Mouse (Mus musculus) hindbrain, embryonic 16.5 days (tissue): Measurements from ENCODE around the gene Ppp6r3. TPM values are rescaled to one million over a fixed set of nuclear protein-coding genes. Genes with fewer than 3 reads are reported as not detected.

Experiments
- ATAC-seq: fragments of 200-750 bp; cut with Nextera tagmentation; 2 replicates; pipeline ENCODE4 v1.8.0; 2017; ENCODE audit warnings: moderate TSS enrichment, moderate library complexity
- H3K27ac ChIP-seq: fragments of 300-500 bp; sonication (generic); 2 replicates; pipeline ENCODE4 v1.5.1; 2014; ENCODE audit warnings: low read depth, mild to moderate bottlenecking, control low read depth, low read length, moderate library complexity
- H3K27me3 ChIP-seq: fragments of 300-500 bp; sonication (generic); replicated peaks from 2 replicates; pipeline ENCODE4 v1.6.1; 2014; ENCODE audit warnings: low read length; ENCODE audit not compliant: control insufficient read depth, insufficient read depth
- H3K36me3 ChIP-seq: fragments of 300-500 bp; sonication (generic); 2 replicates; pipeline ENCODE4 v1.6.1; 2014; ENCODE audit warnings: mild to moderate bottlenecking, low read length, moderate library complexity, mixed read lengths; ENCODE audit not compliant: control insufficient read depth, insufficient read depth
- H3K4me1 ChIP-seq: fragments of 300-500 bp; sonication (generic); 2 replicates; pipeline ENCODE4 v1.6.1; 2014; ENCODE audit warnings: low read depth, low read length; ENCODE audit not compliant: control insufficient read depth, insufficient read depth
- H3K4me2 ChIP-seq: fragments of 300-500 bp; sonication (generic); 2 replicates; pipeline ENCODE4 v1.6.1; 2014; ENCODE audit warnings: mild to moderate bottlenecking, low read length, control low read depth, moderate library complexity
- H3K4me3 ChIP-seq: fragments of 300-500 bp; sonication (generic); 2 replicates; pipeline ENCODE4 v1.5.1; 2014; ENCODE audit warnings: mild to moderate bottlenecking, low read length, control low read depth, moderate library complexity
- H3K9ac ChIP-seq: fragments of 300-500 bp; sonication (generic); 2 replicates; pipeline ENCODE4 v1.6.1; 2014; ENCODE audit warnings: low read depth, mild to moderate bottlenecking, control low read depth, low read length, moderate library complexity
- H3K9me3 ChIP-seq: fragments of 300-500 bp; sonication (generic); 2 replicates; pipeline ENCODE4 v1.6.1; 2014; ENCODE audit warnings: mild to moderate bottlenecking, low read length, moderate library complexity; ENCODE audit not compliant: control insufficient read depth
- WGBS: fragments of 180-500 bp; shearing (Covaris S2); extraction: QIAGEN DNeasy Blood & Tissue Kit; methylation state at CpG from one replicate; pipeline ENCODE4 v1.1.7; 2014; 5-methylcytosine and 5-hydroxymethylcytosine counted together
- polyA plus RNA-seq: library from polyadenylated mRNA; unstranded; fragments of >200 nt; fragmentation: Nextera tagmentation; extraction: Ambion mirVana; gene quantifications from 2 replicates; pipeline ENCODE4 v1.2.1, GENCODE M21; 2015

The Ppp6r3 gene
- polyA plus RNA-seq, 1 experiment from 2014 or later, result 49.7 TPM

- Histone ChIP-seq H3K27me3 (no peaks in the 10 kb centered on the region), H3K9ac (no peak overlapping the region), H3K27ac (no peak overlapping the region), H3K4me2 (no peak overlapping the region), H3K36me3 (no peaks in the 10 kb centered on the region), H3K9me3 (no peaks in the 10 kb centered on the region), H3K4me1 (peaks cover 4% of the 10 kb centered on the region), H3K4me3 (no peak overlapping the region)
- WGBS, result 90% methylated on average over 8 of the region's 8 CpGs
- ATAC-seq, result no peak
Measured at GRCm38 (mm10) chr19:3554785-3555184, 20.8 kb downstream of the Ppp6r3 start.

DNA sequence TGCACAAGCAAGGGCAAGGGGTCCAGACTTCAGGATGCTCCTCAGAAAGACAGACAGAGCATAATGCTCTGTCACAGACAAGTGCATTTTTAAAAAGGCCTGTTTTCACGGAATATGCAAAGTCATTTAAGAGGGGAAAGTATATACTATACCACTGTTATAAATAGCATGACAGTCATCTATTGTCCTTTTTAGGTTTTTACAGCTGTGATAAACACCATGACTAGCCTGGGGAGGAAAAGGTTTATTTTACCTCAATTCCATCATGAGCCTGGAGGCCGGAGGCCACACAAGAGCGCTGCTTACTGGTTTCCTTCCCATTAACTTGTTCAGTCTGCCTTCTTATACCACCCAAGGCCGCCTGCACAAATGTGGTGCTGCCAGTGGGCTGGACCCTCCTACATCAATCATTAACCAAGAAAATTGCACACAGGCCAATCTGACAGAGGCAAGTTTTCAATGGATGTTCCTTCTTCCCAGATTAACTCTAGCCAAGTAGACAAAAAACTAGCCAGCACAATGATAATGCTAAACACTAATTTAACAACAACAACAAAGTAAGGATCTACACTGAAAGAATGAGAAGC lies 23.9 kb downstream of the Ppp6r3 start:
- Histone ChIP-seq H3K4me2 (no peak overlapping the region), H3K9ac (no peak overlapping the region), H3K27me3 (no peaks in the 10 kb centered on the region), H3K9me3 (no peaks in the 10 kb centered on the region), H3K4me1 (peaks cover 4% of the 10 kb centered on the region), H3K4me3 (no peak overlapping the region), H3K36me3 (no peaks in the 10 kb centered on the region), H3K27ac (no peak overlapping the region)
- WGBS, result 59% methylated on average over 4 of the region's 4 CpGs
- ATAC-seq, result no peak

- Histone ChIP-seq H3K4me1 (peaks cover 4% of the 10 kb centered on the region), H3K9ac (no peak overlapping the region), H3K9me3 (no peaks in the 10 kb centered on the region), H3K27ac (no peak overlapping the region), H3K27me3 (no peaks in the 10 kb centered on the region), H3K4me3 (no peak overlapping the region), H3K36me3 (no peaks in the 10 kb centered on the region), H3K4me2 (no peak overlapping the region)
- ATAC-seq, result no peak
- WGBS, result 94% methylated on average over 1 of the region's 1 CpGs
Measured at GRCm38 (mm10) chr19:3550101-3550500, 25.4 kb downstream of the Ppp6r3 start.

DNA sequence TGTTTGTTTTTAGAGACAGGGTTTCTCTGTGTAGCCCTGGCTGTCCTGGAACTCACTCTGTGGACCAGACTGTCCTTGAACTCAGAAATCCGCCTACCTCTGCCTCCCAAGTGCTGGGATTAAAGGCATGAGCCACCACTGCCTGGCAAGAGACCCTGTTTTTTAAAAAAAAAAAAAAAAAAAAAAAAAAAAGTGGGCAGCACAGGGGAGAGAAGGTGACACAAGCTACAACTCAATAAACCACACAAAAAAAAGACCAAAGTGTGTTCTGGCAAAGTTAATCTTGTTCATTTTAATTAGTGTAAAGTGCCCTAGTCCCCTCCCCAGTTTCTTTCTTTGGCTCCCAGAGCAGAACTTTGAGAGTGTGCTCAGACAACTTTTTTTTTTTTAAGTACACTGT lies 26.3 kb downstream of the Ppp6r3 start:
- no peak for ATAC-seq
- H3K4me2 ChIP-seq, result no peak overlapping the region
- H3K4me3 ChIP-seq, result no peak overlapping the region
- H3K4me1 ChIP-seq, result peaks cover 4% of the 10 kb centered on the region
- H3K9me3 ChIP-seq, result no peaks in the 10 kb centered on the region
- no peak overlapping the region for H3K9ac ChIP-seq
- no peak overlapping the region for H3K27ac ChIP-seq
- 85% methylated on average over 1 of the region's 1 CpGs for WGBS
- no peaks in the 10 kb centered on the region for H3K27me3 ChIP-seq
- no peaks in the 10 kb centered on the region for H3K36me3 ChIP-seq

- Histone ChIP-seq H3K27me3 (no peaks in the 10 kb centered on the region), H3K4me1 (peaks cover 4% of the 10 kb centered on the region), H3K27ac (no peak overlapping the region), H3K36me3 (no peaks in the 10 kb centered on the region), H3K9ac (no peak overlapping the region), H3K4me2 (no peak overlapping the region), H3K9me3 (no peaks in the 10 kb centered on the region), H3K4me3 (no peak overlapping the region)
- WGBS, result 95% methylated on average over 1 of the region's 1 CpGs
- no peak for ATAC-seq
Measured at GRCm38 (mm10) chr19:3548311-3548710, 27.2 kb downstream of the Ppp6r3 start.

- H3K4me1 ChIP-seq, result no peaks in the 10 kb centered on the region
- no peaks in the 10 kb centered on the region for H3K36me3 ChIP-seq
- ATAC-seq, result no peak
- no peak overlapping the region for H3K4me3 ChIP-seq
- H3K9me3 ChIP-seq, result no peaks in the 10 kb centered on the region
- H3K27me3 ChIP-seq, result no peaks in the 10 kb centered on the region
- WGBS, result 91% methylated on average over 2 of the region's 2 CpGs
- H3K27ac ChIP-seq, result no peak overlapping the region
- no peak overlapping the region for H3K9ac ChIP-seq
- no peak overlapping the region for H3K4me2 ChIP-seq
Measured at GRCm38 (mm10) chr19:3544995-3545394, 30.6 kb downstream of the Ppp6r3 start.

DNA sequence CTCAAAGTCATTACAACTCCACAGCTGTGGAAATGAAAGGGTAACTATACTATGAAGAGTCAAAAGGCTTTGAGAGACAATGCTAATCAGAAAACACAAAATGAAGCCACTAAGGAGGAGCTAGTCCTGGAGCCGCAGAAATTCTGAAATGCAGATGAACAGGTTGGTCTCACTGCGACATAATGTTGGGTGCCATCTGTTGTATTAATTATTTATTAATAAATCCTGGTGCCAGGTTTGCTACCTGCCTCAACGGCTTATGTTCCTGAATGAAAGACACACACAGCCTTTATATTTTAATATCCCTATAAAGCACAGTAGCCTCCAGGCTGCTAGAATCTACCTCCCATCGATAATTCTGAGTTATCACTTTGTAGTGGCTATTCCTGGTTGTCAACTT lies 33.0 kb downstream of the Ppp6r3 start:
- H3K4me1 ChIP-seq, result no peaks in the 10 kb centered on the region
- H3K27ac ChIP-seq, result no peak overlapping the region
- 0 out of 2 replicates have a peak, but pooled peaks cover 2% of the 10 kb centered on the region for H3K36me3 ChIP-seq
- no peak overlapping the region for H3K4me2 ChIP-seq
- no peak overlapping the region for H3K4me3 ChIP-seq
- no peaks in the 10 kb centered on the region for H3K9me3 ChIP-seq
- WGBS, result 84% methylated on average over 4 of the region's 4 CpGs
- no peaks in the 10 kb centered on the region for H3K27me3 ChIP-seq
- H3K9ac ChIP-seq, result no peak overlapping the region
- ATAC-seq, result no peak

DNA sequence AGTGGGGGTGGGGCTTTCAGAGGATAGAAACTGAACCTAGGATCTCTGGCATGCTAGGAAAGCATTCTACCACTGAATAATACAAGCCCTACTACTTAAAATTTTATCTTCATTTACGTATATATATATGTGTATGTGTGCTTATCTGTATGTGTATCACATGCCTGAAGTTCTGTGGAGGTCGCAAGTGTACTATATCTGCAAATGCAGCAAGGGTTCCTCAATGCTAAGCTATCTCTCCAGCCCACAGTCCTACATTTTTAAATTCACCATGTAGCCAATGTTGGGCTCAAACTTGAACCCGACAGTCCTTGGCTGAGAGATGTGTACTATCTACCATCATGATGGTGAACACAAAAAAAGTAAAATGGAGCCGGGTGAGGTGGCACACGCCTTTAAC lies 34.6 kb downstream of the Ppp6r3 start:
- no peak overlapping the region for H3K4me3 ChIP-seq
- no peaks in the 10 kb centered on the region for H3K9me3 ChIP-seq
- H3K36me3 ChIP-seq, result 0 out of 2 replicates have a peak, but pooled peaks cover 2% of the 10 kb centered on the region
- H3K27ac ChIP-seq, result no peak overlapping the region
- no peaks in the 10 kb centered on the region for H3K4me1 ChIP-seq
- WGBS, result 98% methylated on average over 5 of the region's 5 CpGs
- ATAC-seq, result no peak
- H3K9ac ChIP-seq, result no peak overlapping the region
- H3K27me3 ChIP-seq, result no peaks in the 10 kb centered on the region
- no peak overlapping the region for H3K4me2 ChIP-seq

DNA sequence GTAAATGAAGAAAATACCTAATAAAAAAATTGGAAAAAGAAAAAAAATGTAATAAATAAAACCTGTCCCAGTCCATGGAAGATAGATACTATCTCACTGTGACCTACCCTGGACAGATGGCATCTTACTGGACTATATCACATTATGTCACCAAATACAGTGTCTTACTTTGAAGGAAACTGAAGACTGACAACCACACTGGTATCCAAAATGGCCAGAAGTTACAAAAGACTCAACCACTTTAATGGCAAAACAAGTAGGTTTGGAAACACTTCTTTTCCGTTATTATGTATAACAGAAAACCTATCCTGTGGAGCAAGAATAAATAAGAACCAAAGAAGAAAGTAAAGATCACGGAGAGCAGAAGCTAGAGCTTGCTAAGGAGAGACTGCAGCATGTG lies 35.3 kb downstream of the Ppp6r3 start:
- ATAC-seq, result no peak
- Histone ChIP-seq H3K4me1 (no peaks in the 10 kb centered on the region), H3K27ac (no peak overlapping the region), H3K27me3 (no peaks in the 10 kb centered on the region), H3K36me3 (0 out of 2 replicates have a peak, but pooled peaks cover 2% of the 10 kb centered on the region), H3K4me2 (no peak overlapping the region), H3K4me3 (no peak overlapping the region), H3K9me3 (no peaks in the 10 kb centered on the region), H3K9ac (no peak overlapping the region)
- 90% methylated on average over 2 of the region's 2 CpGs for WGBS

GRCm38 (mm10) chr19:3539456-3539855 lies 36.1 kb downstream of the Ppp6r3 start:
- ATAC-seq, result no peak

More at GRCm38 (mm10) chr19:3539456-3539855, 36.1 kb downstream of the Ppp6r3 start:
- Histone ChIP-seq H3K27ac (no peak overlapping the region), H3K9ac (no peak overlapping the region), H3K4me1 (no peaks in the 10 kb centered on the region), H3K4me2 (no peak overlapping the region), H3K36me3 (0 out of 2 replicates have a peak, but pooled peaks cover 2% of the 10 kb centered on the region), H3K27me3 (no peaks in the 10 kb centered on the region), H3K4me3 (no peak overlapping the region), H3K9me3 (no peaks in the 10 kb centered on the region)
- WGBS, result 89% methylated on average over 5 of the region's 5 CpGs
